Mouse (Mus musculus): Measurements from ENCODE around the gene Impdh1. TPM values are rescaled to one million over a fixed set of nuclear protein-coding genes. Genes with fewer than 3 reads are reported as not detected.

Impdh1 gene
- polyA plus RNA-seq, 1 experiment from 2014 or later, result 59.3 TPM

Small RNA genes lying within 50 kb of the gene (microRNA-seq; reads per million reads assigned to microRNA genes)
- gene Gm24303, result not detected

Other genes with a start within 250 kb of the Impdh1 start
- gene Lep, start 156.1 kb downstream of the Impdh1 start, polyA plus RNA-seq (2015; fragmentation: Nextera tagmentation; extraction: Ambion mirVana), result not detected in 2 replicates
- gene Rbm28, start 51.4 kb downstream of the Impdh1 start, polyA plus RNA-seq (2015; fragmentation: Nextera tagmentation; extraction: Ambion mirVana), result 38.9 and 46.9 TPM in 2 replicates
- 9.8 and 10.7 TPM in 2 replicates for gene Prrt4, start 36.8 kb downstream of the Impdh1 start, polyA plus RNA-seq (2015; fragmentation: Nextera tagmentation; extraction: Ambion mirVana)
- 35.8 and 36.2 TPM in 2 replicates for gene Hilpda, start 56.1 kb upstream of the Impdh1 start, polyA plus RNA-seq (2015; fragmentation: Nextera tagmentation; extraction: Ambion mirVana)
- 0.40 and 0.86 TPM in 2 replicates for gene Fam71f2, start 63.2 kb upstream of the Impdh1 start, polyA plus RNA-seq (2015; fragmentation: Nextera tagmentation; extraction: Ambion mirVana)
- not detected in 2 replicates for gene Fam71f1, start 102.8 kb upstream of the Impdh1 start, polyA plus RNA-seq (2015; fragmentation: Nextera tagmentation; extraction: Ambion mirVana)
- 154 and 156 TPM in 2 replicates for gene Calu, start 131.7 kb upstream of the Impdh1 start, polyA plus RNA-seq (2015; fragmentation: Nextera tagmentation; extraction: Ambion mirVana)
- gene Opn1sw, start 172.1 kb upstream of the Impdh1 start, polyA plus RNA-seq (2015; fragmentation: Nextera tagmentation; extraction: Ambion mirVana), result 0.28 and 0.54 TPM in 2 replicates
- gene Ccdc136, start 179.9 kb upstream of the Impdh1 start, polyA plus RNA-seq (2015; fragmentation: Nextera tagmentation; extraction: Ambion mirVana), result 36.9 and 40.5 TPM in 2 replicates
- gene Flnc, start 216.9 kb upstream of the Impdh1 start, polyA plus RNA-seq (2015; fragmentation: Nextera tagmentation; extraction: Ambion mirVana), result 3.3 and 3.4 TPM in 2 replicates

Measured in midbrain, embryonic 15.5 days (tissue).